Mouse (Mus musculus): ENCODE measurements around the gene Ccdc84.
"Not testable (repeated sequence)": the region's sequence is repeated elsewhere in the genome, so short reads cannot be mapped to it uniquely, and the experiment has no call there.

Gene Ccdc84

DNA sequence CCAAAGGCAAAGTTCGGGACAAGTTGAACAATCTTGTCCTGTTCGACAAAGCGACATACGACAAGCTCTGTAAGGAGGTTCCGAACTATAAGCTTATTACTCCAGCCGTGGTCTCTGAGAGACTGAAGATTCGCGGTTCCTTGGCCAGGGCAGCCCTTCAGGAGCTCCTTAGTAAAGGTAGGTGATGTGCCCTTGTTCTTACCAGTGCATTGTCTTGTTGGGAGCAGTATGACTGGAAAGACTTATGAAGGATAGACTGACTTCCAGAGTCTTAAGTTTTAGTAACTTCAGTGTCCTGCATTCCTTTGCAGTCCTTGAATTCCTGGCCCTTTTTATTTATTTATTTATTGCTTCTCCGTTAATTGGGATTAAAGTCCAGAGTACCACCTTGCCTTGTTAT lies 9.7 kb downstream of the Ccdc84 start:
- in situ Hi-C loops (cut with MseI, MboI) = not testable (repeated sequence)

- in situ Hi-C loops (cut with MseI, MboI) = no loop called here
Measured at GRCm38 (mm10) chr9:44407752-44408097, 10.6 kb downstream of the Ccdc84 start.

DNA sequence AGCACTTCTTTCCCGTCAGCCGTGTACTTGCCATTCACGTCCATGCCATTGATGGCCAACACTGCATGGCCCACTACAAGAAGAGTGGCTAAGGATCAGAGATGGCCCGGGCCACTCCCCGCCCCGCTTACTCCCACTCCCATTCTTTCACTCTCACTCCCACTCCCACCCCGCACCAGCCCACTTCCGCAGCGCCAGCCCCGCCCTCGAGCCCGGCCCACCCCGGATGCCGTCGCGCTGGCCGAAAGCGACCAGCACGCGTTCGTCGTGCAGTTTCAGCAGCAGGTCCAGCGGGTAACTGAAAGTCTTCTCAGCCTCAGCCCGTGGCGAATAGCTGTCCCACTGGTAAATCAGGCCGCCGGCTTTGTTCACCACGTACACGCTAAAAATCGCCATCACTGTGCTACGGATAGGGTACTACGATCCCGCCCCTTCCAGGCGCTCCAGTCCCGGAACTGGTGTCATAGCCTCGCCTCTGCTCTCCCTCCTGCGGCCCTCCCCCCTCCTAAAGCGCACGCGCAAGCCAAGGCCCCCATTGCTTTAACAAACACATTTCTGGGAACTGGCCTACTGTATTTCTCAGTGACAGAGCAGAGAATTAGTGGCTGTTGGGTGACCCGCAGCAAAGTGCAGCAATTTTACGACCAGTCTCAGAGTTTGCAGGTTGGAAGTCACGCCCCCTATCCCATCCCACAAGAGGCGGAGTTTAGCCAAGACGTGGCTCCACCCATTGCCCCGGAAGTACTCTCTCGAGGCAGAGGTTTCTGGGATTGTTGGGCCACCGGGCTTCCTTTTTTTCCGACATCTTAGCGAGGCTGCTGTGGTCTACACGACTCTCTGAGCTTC lies 11.2 kb downstream of the Ccdc84 start, which contains the start of the genes Rps25 and Trappc4:
Rps25 (plus strand) TSS at position 234 of the 846 bp plus-strand sequence.
Trappc4 (minus strand) TSS at position 695 of the 846 bp plus-strand sequence.
- in situ Hi-C loops (cut with MseI, MboI) = no loop called here

- in situ Hi-C loops (cut with MseI, MboI) = no loop called here
Measured at GRCm38 (mm10) chr9:44405011-44405410, 13.4 kb downstream of the Ccdc84 start.

- in situ Hi-C loops (cut with MseI, MboI) = no loop called here
Measured at GRCm38 (mm10) chr9:44401081-44401480, 17.3 kb downstream of the Ccdc84 start.

- in situ Hi-C loops (cut with MseI, MboI) = no loop called here
Measured at GRCm38 (mm10) chr9:44399795-44400114, 18.6 kb downstream of the Ccdc84 start.

DNA sequence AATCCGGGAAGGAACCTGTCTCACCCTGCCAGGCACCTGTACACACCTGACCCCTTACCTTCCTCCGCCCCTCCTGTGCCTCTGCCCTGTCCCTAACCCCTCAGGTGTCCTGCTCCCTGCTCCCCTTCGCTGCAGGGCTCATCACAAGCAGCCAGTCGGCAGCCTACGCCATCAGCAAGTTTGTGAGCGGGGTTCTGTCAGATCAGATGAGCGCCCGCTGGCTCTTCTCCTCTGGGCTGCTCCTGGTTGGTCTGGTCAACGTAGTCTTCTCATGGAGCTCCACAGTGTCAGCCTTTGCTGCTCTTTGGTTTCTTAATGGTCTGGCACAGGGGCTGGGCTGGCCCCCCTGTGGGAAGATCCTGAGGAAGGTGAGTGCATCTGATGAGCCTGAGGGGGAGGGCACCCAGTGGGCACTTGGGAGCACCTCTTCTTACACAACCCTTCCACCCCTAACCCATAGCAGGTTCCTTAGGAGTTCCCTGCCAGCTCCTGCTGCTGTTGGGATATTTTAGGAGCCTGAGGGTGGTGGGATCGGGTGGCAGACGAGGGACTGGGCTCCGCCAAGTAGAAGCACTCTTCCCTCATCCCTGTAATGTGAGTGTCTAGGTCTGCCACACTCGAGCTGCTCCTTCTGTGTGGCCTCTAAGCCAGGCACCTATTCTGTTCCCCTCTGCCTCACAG lies 19.1 kb downstream of the Ccdc84 start:
- in situ Hi-C loops (cut with MseI, MboI) = no loop called here

DNA sequence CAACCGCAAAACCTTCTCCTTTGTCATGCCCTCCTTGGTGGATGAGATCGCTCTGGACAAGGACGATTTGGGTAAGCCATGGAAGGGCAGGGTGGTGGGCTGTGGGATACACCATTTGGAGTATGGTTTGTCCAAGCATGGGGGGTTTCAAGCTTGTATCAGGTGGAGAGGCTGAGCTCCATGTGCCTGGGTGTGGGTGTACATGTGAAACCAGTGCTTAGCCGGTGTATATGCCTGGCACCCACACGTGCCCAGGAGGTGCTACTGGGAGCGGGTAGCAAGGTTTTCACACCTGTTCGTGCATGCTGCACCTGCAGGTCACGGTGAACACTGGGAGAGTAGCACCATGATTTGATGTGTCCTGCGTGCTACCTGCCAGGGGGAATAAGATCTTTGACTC lies 19.8 kb downstream of the Ccdc84 start:
- in situ Hi-C loops (cut with MseI, MboI) = no loop called here

DNA sequence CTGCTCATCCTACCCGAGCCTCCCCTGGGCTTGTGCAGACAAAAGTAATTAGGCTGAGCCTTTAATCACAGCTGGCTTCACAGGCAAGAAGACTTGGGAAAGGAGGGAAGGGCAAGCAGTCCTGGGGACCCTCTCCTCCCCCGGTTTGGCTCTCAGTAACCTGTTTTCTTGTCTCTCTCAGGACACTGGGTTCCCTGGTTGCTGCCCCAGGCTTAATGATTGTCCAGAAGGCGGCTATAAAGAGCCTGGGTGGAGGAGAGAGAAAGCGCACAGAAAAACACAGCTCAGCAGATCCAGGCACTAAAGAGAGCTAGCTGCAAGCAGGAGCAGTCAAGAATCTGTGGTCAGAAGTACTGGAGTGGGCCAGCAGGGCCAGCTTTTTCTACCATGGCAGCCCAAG lies 20.3 kb downstream of the Ccdc84 start:
- in situ Hi-C loops (cut with MseI, MboI) = no loop called here

- in situ Hi-C loops (cut with MseI, MboI) = no loop called here
Measured at GRCm38 (mm10) chr9:44396684-44397411, 21.5 kb downstream of the Ccdc84 start, which contains the start of gene Slc37a4. Slc37a4 (plus strand) TSS chr9:44396852.

DNA sequence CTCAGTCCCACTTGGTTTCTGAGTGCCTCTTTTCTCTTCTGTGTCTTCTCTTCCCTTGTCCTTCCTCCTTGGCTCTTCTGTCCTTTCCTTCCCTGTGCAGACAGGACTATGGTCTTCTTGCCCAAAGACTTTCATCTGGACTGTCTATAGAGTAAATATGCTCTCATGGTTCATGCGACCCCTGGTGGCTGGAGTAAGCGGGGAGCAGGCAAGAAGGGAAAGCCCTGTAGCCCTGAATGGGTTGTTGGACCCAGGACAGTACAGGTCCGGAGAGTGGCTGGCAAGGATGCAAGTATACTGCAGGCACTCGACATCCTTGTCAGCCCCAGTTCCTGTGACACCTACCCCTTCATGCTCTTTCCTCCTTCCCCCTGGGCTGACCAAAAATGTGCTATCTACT lies 26.9 kb downstream of the Ccdc84 start:
- in situ Hi-C loops (cut with MseI, MboI) = no loop called here

DNA sequence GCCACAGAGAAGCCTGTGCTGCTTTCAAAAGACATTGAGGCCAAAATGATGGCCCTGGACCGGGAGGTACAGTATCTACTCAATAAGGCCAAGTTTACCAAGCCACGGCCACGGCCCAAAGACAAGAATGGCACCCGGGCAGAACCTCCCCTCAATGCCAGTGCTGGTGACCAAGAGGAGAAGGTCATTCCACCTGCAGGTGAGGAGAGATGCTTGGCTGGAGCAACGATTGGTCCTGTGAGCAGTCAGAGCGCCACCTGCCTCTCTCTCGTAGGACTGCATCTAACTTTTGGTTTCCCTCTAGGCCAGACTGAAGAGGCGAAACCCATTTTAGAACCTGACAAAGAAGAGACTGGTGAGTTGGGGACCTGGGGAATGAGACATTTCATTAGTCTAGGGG lies 29.1 kb downstream of the Ccdc84 start:
- in situ Hi-C loops (cut with MseI, MboI) = no loop called here

- in situ Hi-C loops (cut with MseI, MboI) = no loop called here
Measured at GRCm38 (mm10) chr9:44387221-44387620, 31.1 kb downstream of the Ccdc84 start.

DNA sequence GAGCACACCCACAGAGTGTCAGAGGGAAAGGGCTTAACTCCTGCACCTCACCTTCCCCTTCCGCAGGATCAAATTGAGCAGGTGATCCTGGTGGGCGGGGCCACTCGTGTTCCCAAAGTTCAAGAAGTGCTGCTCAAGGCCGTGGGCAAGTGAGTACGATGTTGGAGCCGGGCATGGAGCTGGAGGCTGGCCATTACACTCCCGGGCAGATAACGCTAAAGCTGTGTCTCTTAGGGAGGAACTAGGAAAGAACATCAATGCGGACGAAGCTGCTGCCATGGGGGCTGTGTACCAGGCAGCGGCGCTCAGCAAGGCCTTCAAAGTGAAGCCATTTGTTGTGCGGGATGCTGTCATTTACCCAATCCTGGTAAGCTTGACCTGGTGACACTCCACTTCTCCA lies 33.8 kb downstream of the Ccdc84 start:
- in situ Hi-C loops (cut with MseI, MboI) = no loop called here

DNA sequence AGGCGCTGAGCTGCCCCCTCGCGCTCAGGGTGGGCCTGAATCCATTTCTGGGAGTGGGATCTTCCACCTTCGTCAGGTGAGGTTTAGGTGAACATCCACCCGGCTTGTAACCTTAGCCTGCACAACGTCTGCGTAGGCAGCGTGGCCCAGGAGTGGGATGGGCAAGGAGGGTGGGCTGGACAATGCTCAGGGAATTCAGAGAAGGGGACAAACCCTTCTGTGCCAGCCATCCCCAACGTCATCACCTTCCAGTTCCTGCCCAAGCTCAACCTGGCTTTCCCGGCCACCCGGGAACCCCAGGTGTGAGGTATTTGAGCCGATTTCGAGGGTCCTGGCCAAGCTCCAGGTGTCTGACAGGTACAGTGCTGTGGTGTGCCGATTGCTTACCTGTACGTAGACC lies 38.5 kb downstream of the Ccdc84 start:
- in situ Hi-C loops (cut with MseI, MboI) = no loop called here

DNA sequence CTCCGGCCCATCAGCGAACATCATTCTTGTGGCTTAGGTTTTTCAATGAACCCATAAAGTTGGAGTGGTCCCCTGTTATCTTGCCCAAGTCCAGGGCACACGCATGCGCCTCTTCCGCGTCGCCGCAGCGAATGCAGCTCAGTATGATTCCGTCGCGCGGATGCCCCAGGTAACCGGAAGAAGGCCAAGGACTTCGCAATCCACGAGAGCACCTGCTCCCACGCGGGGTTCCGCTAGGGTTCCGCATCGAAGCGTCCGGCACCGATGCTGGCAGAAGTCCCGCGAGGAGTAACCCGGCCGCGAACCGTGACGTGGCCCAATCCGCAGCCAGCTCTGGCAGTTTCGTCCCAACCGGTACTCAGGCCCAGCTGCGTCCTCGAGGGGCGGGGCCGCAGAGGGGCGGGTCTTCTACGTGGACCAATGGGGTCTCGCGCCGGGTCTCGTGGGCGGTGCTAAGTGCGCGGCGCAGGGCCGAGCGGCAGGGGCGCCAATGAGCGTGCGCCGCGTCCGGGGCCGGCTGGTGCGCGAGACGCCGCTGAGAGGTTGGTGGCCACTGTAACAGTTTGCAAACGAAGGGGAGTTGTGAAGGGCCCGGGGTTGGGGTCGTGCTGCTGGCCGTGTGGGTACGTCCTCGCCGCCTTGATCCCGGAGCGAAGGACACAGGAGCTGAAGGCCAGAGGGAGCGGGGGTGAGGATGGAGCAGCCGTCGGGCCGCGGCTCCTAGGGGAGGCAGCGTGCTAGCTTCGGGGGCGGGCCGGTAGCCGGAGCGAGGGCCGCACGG lies 39.1 kb downstream of the Ccdc84 start, which contains the start of gene Hyou1:
Hyou1 (plus strand) TSS at position 437 of the 781 bp plus-strand sequence.
- in situ Hi-C loops (cut with MseI, MboI) = no loop called here

DNA sequence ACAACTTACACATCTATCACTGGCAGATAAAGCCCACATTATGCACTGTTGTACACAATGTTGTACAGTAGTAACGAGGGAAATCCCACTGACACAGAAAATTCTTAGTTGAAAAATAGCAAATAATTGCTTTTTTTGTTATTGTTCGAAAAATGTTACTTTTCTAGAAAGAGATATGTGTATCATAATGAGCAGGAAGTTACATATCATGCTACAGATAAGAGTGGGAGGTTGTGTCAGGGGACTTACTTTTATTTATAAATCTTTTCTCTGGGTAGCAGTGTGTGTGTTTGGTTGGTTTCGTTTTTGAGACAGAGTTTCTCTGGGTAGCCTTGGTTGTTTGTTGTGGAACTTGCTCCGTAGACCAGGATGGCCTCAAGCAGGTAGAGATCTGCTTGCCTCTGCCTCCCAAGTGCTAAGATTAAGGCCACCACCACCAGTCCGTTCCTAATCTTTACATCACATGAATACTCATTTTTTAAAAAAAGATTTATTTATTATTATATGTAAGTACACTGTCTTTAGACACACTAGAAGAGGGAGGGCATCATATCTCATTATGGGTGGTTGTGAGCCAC lies 40.1 kb downstream of the Ccdc84 start:
- in situ Hi-C loops (cut with MseI, MboI) = no loop called here

DNA sequence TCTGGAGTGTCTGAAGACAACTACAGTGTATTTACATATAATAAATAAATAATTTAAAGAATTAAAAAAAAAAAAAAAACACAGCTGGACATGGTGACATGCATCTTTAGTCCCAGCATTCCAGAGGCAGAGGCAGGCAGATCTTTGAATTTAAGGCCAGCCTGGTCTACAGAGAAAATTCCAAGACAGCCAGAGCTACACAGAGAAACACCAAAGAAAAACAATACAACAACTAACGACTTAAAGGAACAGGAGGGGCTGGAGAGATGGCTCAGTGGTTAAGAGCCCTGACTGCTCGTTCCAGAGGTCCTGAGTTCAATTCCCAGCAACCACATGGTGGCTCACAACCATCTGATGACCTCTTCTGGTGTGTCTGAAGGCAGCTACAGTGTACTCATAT lies 41.0 kb downstream of the Ccdc84 start:
- in situ Hi-C loops (cut with MseI, MboI) = not testable (repeated sequence)

DNA sequence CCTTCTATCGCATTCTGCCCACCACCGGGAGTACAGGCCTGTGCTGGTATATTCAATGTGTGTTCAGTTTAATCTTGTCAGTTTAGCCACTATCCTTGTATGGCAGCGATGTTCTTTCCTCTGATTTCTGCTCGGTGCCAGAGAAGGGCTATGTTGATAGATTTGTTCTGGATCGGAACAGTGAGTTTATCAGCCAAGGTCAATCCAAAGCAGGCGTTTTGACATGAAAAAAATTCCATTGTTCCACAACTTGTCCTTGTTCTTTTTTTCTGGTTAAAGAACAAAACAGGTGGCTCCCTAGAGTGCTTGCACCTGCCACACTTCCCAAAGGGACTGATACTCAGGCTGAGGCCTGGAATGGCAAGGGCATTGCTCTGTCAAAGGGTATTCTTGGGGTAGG lies 42.2 kb downstream of the Ccdc84 start:
- in situ Hi-C loops (cut with MseI, MboI) = no loop called here

DNA sequence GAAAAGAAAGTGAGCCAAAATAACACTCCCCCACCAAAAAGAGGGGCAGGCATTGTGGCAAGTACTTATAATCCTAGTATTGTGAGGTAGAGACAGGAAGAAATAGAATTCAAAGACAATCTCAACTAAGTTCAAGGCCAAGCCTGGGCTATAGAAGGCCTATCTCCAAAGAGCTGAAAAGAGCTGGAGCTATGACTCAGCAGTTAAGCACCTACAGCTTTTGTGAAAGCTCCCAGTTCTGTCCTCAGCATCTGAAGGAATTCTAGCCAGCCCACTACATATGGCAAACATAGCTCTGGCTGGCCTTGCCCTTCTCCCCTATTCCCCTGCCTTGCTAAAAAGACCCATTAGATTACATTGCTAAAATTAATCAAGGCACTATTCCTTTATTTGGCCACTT lies 45.0 kb downstream of the Ccdc84 start:
- in situ Hi-C loops (cut with MseI, MboI) = no loop called here

- in situ Hi-C loops (cut with MseI, MboI) = no loop called here
Measured at GRCm38 (mm10) chr9:44364480-44364879, 53.9 kb downstream of the Ccdc84 start.

All from mouse trophoblast stem cell (cell line).